Mouse (Mus musculus) embryo, embryonic 11.5 days (tissue): ENCODE data around the gene Pdia4.
"Not testable (repeated sequence)": the region's sequence is repeated elsewhere in the genome, so short reads cannot be mapped to it uniquely, and the experiment has no call there.

ENCODE experiments used
- DNase-seq: peaks from one replicate; pipeline ENCODE4 v3.0.0-alpha.2; 2012; ENCODE audit warnings: low read depth, low spot score

The Pdia4 gene

DNA sequence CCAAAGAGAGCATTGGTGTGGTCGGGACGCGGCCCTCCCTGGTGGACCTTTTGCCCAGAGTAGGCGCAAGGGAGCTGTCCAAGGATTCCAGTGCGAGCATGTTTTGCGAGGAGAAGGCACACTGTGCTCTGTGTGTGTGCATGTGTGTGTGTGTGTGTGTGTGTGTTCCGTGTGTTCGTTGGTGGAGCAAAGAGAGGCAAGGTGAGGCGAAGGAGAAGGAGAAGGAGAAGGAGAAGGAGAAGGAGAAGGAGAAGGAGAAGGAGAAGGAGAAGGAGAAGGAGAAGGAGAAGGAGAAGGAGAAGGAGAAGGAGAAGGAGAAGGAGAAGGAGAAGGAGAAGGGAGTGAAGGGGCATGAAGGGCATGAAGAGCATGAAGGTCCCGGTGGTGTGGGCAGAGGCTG lies 50.5 kb downstream of the Pdia4 start:
- DNase-seq: not testable (repeated sequence)

DNA sequence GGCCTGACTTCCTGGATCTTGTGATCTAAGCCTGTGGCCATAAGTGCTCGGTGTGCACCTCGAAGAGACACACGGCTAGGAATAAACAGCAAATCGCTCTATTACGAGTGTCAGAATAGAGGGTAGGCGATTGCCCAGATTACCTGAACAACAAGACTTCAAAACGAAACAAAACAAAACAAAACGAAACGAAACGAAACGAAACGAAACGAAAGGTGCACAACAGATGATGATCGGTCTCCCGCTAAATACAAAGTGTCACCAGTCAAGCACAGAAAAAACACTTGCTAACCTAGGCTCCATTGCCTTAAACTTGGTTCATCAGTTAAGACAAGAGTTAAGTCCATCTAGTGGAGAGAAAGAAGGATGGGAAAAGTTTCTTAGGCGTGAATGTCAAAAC lies 53.8 kb downstream of the Pdia4 start:
- DNase-seq: not testable (repeated sequence)

DNA sequence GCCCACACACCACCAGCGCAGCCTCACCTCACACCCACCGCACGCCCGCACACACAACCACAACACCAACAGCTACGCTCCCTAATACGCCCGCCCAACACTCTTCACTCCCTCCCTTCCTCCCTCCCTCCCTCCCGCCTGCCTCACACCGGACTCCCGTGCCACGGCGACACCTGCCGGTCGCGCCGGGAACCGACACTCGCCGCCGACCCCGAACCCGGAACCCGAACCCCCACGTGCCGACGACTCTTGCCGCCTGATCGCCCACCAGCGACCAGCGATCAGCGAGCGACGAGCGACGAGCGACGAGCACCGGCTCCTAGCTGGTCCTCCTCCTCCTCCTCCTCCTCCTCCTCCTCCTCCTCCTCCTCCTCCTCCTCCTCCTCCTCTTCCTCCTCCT lies 55.4 kb downstream of the Pdia4 start:
- not testable (repeated sequence) for DNase-seq

DNA sequence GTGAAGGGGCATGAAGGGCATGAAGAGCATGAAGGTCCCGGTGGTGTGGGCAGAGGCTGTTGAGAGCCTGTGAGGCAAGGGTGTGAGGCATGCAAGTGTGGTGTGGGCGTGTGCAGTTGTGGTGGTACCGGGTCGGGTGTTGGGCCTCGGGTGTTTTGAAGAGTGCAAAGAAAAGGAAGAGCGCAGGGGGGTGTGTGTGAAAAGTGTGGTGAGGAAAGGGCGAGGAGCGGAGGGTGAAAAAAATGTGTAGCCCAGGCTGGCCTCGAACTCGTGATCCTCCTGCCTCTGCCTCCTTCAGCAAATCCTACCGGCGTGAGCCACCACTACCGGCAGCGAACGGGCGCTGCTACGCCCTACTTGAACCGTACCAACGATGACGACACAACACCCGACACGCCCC lies 55.8 kb downstream of the Pdia4 start:
- not testable (repeated sequence) for DNase-seq

DNA sequence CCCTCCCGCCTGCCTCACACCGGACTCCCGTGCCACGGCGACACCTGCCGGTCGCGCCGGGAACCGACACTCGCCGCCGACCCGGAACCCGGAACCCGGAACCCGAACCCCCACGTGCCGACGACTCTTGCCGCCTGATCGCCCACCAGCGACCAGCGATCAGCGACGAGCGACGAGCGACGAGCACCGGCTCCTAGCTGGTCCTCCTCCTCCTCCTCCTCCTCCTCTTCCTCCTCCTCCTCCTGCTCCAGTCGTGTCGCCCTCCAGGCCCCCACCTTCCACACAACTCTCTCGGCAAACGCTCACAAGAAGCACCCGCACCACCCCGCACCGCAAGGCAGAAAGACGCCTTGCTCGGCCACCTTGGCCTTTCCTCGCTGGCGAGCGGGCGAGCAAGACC lies 60.1 kb downstream of the Pdia4 start:
- not testable (repeated sequence) for DNase-seq

DNA sequence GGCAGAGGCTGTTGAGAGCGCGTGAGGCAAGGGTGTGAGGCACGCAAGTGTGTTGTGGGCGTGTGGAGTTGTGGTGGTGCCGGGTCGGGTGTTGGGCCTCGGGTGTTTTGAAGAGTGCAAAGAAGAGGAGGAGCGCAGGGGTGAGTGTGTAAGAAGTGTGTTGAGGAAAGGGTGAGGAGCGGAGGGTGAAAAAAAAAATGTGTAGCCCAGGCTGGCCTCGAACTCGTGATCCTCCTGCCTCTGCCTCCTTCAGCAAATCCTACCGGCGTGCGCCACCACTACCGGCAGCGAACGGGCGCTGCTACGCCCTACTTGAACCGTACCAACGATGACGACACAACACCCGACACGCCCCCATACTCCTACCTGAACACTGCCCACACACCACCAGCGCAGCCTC lies 64.9 kb downstream of the Pdia4 start:
- not testable (repeated sequence) for DNase-seq

DNA sequence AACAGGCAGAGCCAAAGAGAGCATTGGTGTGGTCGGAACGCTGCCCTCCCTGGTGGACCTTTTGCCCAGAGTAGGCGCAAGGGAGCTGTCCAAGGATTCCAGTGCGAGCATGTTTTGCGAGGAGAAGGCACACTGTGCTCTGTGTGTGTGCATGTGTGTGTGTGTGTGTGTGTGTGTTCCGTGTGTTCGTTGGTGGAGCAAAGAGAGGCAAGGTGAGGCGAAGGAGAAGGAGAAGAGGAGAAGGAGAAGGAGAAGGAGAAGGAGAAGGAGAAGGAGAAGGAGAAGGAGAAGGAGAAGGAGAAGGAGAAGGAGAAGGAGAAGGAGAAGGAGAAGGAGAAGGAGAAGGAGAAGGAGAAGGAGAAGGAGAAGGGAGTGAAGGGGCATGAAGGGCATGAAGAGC lies 65.3 kb downstream of the Pdia4 start:
- DNase-seq: not testable (repeated sequence)
